Mouse (Mus musculus): Measurements from ENCODE around the gene Tmem131.
"Not testable (repeated sequence)": the region's sequence is repeated elsewhere in the genome, so short reads cannot be mapped to it uniquely, and the experiment has no call there.

Gene Tmem131

GRCm38 (mm10) chr1:36824356-36824755, 119.1 kb downstream of the Tmem131 start:
- no peak for DNase-seq

- not testable (repeated sequence) for DNase-seq
These were observed 121.5 kb downstream of the Tmem131 start for GRCm38 (mm10) chr1:36821918-36822317.

- DNase-seq, result no peak
These were observed 128.3 kb downstream of the Tmem131 start for GRCm38 (mm10) chr1:36815166-36815565.

DNA sequence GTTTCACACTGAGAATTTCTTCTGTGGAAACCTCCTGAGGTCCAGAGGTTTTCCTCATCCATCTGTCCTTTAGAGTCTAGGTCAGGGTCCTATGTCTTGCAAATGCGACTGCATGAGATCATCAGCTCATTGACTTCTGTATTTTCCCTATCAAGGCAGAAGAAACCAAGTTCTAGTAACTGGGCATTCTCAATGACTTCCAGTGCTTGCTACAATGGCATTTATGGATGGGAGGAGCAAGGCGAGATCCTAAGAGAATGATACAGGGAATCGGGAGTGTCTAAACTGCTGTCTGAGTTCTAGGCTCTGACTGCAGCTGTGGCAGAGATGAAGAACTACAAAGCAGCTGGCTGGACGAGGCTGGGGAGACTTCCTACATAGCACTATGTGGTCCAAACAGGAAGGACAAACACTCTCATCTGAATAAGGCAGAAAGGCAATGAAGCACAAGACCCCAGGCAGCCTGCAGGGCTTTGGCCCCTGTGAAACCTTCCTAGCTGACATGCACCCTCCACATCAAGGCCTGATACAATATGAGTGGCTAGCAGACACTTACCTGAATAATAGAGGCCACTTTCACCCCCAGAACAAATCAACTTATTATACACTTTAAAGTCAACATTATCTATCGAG, 129.1 kb downstream of the Tmem131 start:
- DNase-seq, result no peak

DNA sequence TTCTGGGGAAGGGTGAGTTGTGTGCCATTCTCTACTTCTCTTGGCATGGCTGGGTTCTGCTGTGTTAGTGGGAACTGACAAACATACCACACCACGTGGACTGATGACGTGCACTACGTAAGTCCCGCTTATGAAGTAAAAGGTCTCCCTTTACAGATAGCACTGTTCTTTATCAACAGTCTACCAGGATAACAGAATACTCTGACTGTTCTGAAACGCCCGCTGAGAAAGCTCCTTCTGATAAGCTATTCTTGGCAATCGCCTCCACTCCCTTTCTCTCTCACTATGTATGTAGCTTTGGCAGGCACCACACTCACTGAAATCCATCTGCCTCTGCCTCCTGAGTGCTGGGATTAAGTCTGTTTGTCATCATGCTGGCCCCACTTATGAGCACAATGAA, 130.1 kb downstream of the Tmem131 start:
- no peak for DNase-seq

GRCm38 (mm10) chr1:36811806-36812205, 131.7 kb downstream of the Tmem131 start:
- no peak for DNase-seq

DNA sequence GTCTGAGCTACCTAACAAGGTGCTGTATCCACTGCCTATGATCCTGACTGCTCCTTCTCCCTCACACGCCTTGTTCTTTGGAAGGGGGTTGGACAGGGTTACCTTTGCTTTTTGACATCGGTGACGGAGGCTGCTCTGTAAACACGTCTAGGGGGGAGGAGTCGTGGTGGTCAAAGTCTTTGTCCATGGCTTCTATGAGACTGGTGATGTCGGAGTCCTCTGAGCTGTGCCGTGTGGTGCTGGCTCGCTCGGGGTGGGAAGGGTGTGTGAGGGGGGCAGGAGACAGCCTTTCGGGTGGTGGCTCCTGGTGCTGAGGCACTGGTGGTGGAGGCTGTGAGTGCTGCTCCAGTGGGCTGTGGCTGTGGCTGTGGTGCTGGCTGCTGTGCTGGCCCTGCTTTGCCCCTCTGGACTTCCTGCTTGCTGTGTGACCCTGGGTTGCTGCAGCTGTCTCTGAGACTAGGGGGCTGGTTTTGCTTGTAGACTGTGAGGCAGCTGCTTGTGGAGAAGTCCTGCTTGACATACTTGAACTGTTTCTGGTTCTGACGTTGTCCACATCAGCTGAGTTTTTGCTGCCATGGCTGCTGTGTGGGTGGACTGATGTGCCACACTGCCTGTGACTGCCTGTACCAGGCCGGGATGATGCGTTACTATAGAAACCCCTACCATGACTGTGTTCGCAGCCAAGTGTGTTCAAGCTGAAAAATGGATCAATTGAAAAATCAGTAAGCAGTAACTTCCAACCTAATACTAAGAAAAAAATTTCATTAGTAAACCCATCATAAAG, 135.5 kb downstream of the Tmem131 start:
- DNase-seq, result no peak

DNA sequence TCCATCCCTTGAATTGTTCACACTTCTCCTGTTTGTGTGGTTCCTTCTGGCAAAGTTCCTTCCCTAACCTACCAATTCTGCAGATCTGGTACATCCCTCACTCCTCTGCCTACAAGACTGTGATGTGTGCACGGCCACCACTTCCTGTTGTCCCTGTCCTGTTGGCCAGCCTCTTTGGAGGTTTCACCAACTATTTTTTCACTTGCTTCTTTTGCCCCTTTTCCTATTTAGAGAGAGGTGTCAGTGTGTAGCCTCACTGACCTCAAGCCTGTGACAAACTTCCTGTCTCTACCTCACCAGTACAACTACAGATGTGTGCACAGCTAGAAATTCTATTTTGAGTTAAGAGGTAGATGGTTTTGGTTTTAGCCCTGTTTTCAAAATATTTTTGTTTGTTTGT, 136.4 kb downstream of the Tmem131 start:
- DNase-seq, result no peak

- DNase-seq, result no peak
These were observed 137.1 kb downstream of the Tmem131 start for GRCm38 (mm10) chr1:36806181-36806905.

DNA sequence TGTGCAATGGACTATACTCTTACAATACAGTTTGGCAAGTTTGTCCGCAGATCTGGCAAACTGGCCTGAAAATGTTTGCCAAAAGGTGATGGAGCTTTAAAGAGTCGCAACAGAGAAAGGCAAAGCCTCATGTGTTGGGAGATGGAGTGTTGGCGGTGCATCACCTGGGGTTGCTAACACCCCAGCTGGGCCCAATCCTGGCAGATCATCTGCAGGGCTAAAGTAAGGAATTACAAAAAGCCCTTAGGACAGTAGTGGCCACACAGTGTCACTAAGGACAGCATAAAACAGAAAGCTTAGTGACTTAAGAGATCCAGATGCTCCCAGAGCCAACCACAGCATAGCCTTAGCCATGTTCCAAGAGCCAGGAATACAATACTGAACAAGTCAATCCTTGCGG, 138.6 kb downstream of the Tmem131 start:
- no peak for DNase-seq

DNA sequence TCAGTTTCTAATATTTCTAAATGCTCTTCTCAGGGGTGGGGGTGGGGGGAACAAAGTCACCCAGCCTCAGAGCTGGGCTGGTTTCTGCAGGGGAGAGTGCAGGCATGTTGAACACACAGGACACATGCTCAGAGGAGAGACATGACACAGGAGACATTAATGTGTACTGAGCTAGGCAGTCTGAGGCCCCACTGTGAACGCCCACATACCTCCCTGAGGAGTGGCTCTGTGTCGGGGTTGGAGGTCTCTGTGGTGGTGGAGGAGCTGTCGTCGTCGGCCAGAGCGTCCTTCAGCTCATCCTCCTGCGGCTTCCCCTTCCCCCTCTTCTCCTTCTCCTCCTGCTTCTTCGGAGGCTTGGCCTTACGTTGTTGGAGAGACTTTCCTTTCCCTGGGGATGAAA, 139.2 kb downstream of the Tmem131 start:
- no peak for DNase-seq

DNA sequence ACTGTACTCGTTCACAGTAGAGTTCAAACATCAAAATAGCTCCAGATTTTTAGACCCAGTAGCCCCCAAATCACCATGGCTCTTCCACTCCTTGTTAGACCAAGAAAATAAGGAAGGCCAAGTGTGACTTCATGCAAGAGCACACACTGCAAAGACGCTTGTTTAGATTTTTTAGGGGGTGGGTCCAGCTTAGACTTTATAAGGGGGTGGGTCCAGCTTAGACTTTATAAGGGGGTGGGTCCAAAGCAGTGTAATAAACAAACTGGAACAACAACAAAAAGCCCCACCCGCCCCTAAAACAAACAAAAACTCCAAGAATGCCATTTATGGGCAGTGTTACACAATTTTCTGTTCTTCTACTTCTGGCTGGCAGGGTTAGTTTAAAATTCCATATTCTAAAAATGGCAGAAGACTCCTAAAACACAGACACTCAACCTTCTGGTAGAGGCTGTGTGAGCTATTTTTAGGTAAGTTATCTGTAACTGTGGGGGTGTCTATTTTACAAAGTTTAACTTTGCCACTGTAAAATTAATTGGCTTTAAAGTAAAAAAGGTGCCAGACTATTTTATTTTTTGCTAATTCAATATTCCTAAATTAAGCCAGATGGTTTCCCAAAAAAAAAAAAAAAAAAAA, 143.0 kb downstream of the Tmem131 start:
- DNase-seq, result no peak

- peak; percentile 53 to 71 for DNase-seq
These were observed 146.0 kb downstream of the Tmem131 start for GRCm38 (mm10) chr1:36797481-36797880.

GRCm38 (mm10) chr1:36796711-36797110, 146.8 kb downstream of the Tmem131 start:
- DNase-seq, result no peak

DNA sequence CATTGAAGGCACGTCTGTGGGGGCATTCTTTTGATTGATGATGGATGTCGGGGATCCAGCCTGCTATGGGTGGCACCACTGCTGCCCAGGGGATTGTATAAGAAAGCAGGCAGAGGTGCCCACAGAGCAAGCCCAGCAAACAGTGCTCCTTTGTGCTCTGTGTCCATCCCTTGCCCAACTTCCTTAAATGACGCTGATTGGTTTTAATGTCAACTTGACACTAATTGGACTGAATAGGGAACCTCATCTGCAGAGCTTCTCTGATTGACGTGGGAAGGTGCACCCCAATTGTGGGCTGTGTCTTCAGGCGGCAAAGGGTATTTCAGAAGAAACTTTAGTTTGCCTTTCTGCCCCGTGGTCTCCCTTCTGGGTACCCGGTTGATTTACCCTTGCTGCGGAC, 154.1 kb downstream of the Tmem131 start:
- DNase-seq, result no peak

- no peak for DNase-seq
These were observed 157.1 kb downstream of the Tmem131 start for GRCm38 (mm10) chr1:36786377-36786776.

- no peak for DNase-seq
These were observed 158.2 kb downstream of the Tmem131 start for GRCm38 (mm10) chr1:36785238-36785641.

DNA sequence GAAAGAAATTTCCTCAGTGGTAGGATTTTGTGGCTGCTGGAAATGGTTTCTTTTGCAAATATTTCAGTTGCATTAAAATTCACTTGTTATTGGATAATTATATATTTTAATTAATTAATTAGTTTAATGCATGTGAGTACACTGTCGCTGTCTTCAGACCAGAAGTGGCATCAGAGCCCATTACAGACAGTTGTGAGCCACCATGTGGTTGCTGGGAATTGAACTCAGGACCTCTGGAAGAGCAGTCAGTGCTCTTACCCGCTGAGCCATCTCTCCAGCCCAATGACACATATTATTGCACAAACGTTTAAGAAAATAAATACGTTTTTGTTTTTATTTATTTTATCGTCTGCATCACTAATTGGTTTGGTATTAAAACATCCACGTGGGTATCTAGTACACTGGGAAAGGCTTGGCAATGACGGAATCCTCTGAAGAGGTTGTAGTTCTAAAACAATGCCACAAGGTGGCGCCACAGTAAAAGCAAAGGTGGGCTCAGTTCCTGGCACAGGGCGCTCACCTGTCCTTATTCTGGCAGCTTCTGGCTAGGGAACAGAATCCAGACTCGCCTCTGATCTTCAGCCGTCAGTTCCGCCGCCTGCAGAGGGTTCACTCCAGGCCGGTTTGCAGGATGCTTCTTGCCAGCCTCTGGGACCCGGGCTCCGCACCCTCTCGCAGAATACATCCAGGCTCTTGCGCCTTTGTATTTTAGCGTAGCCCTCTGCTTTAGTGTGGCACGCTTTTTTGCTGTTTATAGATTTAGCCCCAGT, 158.9 kb downstream of the Tmem131 start:
- no peak for DNase-seq

- DNase-seq, result no peak
These were observed 161.0 kb downstream of the Tmem131 start for GRCm38 (mm10) chr1:36782476-36782875.

DNA sequence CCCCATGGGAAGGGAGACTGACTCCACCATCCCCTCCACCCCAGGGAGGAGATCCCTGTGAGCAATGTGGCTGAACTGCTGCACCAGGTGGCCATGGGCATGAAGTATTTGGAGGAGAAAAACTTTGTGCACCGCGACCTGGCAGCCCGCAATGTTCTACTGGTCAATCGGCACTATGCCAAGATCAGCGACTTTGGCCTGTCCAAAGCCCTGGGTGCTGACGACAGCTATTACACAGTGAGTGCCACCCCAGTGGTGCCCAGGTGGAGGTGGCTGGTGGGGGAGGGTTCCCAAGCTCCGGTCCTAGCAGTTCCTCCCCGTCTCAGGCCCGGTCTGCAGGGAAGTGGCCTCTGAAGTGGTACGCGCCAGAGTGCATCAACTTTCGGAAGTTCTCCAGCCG, 162.7 kb downstream of the Tmem131 start:
- no peak for DNase-seq

DNA sequence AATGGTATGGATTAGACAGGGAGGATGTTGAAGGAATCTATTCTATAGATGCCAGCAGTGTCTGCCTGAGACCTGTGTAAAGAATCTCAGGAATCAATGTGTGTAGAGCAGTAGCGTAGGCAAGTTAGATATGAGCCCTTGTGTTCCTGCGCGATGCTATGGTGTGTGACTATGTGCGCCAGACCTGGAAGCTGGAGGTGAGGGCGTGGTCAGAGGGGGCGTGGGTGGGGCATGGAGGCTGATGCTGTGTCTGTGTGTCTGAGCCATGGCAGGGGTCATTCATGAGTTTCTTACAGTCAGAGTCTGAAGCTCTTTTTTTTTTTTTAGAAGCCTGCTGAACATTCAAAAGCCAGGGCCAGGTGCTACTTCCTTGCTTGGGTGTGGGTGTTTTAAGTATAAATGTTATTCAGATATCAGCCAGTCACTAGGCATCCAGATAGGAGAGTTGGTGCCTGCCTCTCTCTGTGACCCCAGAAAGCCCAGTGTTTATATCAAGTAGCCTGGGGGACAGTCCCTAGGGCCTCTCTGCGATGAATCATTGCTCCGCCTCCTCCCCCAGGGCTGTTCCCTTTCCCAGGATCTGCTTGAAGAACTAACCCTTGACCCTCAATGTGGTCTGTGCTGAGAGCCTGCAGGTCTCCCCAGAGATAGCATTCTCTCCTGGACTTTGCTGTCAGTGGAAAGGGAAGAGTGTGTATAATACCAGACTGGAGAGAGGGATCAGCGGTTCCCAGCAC, 171.1 kb downstream of the Tmem131 start:
- no peak for DNase-seq

DNA sequence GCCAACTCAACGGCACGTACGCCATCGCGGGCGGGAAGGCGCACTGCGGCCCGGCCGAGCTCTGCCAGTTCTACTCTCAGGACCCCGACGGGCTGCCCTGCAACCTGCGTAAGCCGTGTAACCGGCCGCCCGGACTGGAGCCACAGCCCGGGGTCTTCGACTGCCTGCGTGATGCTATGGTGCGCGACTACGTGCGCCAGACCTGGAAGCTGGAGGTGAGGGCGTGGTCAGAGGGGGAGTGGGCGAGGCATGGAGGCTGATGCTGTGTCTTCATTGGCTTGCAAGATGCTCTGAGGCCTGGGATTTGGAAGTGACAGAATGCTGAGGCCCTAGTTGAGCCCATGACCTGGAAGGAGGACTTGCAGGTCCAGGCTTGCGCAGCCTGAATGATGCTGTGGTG, 172.5 kb downstream of the Tmem131 start:
- DNase-seq, result no peak
